Mouse (Mus musculus) thymus, postnatal 36 days (tissue): ENCODE results near the gene Obsl1.
A peak's percentile ranks its signal among the peaks of the same experiment; 100 is the strongest.

ENCODE experiments used
- DNase-seq, 2 experiments: peaks; one replicate each; pipeline ENCODE4 v3.0.0; 2022; ENCODE audit warnings: mixed read lengths in 2 of 2

Obsl1 gene

DNA sequence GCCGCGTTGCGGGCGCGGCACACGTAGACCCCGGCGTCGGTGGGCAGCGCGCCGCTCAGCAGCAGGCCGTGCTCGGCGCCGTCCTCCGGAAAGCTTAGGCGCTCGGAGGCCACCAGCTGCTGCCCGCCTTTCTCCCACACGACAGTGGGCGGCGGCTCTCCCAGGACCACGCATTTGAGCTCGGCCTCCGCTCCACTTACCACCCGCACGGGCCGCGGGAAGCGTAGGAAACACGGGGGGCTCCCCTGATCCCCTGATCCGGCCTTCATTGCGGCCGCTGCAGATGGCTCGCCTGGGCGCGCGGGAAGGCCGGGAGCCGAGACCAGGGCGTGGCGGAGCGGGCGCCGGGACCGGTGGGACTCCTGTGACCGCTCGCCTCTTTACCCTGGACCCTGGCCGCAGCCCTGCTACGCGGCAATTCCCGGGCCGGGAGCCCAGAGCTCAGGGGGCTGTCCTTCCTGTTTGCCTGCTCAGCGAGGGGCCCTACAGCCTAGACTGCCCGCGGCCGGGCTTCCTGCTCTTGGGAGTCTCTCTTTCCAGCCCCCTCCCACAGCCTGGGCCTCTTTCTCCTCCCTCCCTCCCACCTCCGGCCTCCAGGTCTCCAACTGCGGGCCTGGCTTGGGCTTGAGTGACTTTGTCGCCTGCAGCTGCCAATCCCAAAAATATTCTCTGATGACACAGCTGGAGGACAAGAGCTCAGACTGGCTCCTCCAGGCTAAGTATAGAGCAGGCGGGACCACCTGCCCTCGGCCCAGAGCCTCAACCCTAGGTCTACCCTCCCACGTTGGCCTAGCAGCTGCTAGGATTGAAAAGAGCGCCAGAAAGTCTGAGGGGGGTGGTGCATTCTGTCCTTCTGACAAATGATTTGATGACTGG, at the start of gene Obsl1:
Obsl1 (minus strand) TSS at position 497 of the 876 bp plus-strand sequence.
- peak; percentile 18 to 44 for DNase-seq

DNA sequence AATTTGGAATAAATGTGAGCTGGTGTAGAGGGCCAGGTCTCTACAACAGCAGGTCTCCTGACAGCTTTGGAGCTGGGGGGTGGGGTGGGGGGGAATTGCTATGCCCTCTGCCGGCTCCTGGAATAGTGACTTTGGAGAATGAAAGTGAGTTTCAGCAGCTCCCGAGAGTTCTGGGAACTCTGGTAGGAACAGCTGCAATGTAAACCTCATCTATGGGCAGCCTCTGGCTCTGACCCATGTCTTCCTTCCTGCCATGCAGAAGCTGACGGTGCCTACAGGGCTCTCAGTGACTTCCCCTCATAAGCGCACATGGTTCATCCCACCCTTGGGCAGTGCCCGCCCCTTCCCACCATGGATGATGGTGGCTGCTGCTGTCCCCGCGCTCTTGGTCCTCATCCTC, 49.4 kb upstream of the Obsl1 start:
- DNase-seq = no peak

DNA sequence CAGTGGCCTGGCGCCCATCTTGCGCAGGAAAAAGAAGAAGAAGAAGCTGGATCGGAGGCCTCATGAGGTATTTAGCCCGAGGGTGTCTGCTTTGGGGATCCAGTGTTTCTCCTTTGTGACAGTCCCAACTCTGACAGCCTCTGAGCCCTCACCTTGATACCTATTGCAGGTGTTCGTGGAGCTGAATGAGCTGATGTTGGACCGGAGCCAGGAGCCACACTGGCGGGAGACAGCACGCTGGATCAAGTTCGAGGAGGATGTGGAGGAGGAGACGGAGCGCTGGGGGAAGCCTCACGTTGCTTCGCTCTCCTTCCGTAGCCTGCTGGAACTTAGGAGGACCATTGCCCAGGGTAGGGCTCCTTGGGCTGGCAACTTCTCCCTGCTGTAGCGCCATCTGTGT, 44.3 kb upstream of the Obsl1 start:
- no peak for DNase-seq

DNA sequence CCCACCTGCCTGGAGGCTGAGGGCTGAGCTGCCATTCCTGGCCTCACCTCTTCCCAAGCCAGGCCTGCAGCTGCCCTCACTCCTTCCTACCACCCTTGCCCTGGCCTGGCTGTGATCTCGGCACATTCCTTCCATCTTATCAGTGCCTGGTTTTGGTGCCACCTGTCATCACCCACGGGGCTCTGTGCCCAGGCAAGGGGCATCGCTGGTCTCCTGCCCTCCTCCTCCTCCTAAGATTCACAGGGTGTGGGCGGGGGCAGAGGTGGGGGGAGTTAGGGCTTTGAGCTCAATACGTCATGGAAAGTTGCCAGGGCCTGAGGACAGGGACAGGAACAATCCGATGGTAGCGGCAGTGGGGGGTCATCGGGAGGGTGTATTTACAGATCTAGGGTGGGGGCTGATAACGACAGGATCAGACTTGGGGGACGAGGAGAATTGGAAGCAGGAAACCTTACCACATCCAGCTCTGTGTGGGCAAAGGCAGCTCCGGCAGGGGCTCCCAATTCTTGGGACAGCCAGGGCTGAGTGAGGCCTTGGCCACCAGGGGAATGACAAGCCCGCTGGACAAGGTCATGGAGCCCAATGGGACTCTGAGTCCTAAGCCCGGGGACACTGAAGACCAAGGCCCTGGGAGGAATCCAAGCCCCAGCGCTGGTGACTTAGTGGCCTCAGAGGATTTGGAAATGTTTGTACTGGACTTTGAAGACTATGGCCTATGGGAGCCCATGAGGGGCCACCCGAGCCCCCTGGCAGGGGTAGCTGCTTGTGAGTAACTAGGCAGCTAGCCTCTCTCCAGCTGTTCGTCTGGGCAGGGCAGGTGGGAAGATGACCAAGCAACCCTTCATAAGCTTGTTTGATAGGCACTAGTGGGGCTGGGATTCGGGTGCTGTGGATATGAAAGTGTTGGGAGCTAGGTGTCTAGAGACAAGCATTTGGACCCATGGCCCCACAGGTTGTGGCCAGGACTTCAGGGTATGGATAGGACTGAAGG, 43.3 kb upstream of the Obsl1 start:
- no peak for DNase-seq

DNA sequence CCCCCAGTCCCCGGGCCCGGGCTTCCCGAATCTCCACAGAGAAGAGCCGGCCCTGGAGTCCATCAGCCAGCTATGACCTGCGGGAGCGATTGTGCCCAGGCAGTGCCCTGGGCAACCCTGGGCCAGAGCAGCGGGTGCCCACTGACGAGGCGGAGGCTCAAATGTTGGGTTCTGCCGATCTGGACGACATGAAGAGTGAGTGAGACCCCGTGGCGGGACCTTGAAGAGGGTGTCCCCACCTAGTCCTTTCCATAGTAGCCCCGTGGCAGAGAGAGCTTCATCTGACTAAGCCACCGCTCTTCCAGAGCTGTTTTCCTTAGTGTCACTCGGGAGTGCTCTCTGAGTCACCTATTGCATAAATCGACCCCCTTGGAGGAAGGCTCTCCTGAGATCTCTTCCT, 42.6 kb upstream of the Obsl1 start:
- no peak for DNase-seq

DNA sequence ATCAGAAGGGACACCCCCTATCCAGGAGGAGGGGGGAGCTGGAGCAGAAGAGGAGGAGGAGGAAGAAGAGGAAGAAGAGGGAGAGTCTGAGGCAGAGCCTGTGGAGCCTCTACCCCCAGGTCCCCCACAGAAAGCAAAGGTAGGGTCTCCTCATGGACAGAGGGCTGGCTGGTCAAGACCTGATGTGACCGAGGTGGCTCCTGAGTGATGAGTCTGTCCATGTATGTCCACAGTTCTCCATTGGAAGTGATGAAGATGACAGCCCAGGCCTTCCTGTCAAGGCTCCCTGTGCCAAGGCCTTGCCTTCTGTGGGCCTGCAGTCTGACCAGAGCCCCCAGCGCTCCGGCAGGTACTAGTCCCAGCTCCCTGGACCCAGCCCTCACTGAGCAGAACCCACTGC, 41.8 kb upstream of the Obsl1 start:
- DNase-seq = no peak

DNA sequence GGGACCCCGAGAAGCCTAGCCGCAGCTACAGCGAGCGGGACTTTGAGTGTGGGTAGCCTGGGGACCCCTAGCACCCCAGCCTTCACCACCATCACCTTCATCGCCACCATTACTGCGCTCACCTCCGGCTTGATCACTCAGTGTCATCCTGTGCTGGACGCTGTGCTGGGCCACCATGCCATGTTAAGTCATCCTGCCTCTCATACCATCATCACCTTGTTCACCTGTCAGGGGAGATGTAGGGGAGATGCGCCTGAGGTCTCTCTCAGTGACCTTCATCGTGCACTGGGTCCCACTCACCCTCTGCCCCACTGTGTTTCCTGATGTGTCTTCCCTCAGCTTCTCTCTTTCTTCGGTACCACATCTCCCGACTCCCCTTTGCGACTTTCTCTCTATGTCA, 41.1 kb upstream of the Obsl1 start:
- DNase-seq = no peak

DNA sequence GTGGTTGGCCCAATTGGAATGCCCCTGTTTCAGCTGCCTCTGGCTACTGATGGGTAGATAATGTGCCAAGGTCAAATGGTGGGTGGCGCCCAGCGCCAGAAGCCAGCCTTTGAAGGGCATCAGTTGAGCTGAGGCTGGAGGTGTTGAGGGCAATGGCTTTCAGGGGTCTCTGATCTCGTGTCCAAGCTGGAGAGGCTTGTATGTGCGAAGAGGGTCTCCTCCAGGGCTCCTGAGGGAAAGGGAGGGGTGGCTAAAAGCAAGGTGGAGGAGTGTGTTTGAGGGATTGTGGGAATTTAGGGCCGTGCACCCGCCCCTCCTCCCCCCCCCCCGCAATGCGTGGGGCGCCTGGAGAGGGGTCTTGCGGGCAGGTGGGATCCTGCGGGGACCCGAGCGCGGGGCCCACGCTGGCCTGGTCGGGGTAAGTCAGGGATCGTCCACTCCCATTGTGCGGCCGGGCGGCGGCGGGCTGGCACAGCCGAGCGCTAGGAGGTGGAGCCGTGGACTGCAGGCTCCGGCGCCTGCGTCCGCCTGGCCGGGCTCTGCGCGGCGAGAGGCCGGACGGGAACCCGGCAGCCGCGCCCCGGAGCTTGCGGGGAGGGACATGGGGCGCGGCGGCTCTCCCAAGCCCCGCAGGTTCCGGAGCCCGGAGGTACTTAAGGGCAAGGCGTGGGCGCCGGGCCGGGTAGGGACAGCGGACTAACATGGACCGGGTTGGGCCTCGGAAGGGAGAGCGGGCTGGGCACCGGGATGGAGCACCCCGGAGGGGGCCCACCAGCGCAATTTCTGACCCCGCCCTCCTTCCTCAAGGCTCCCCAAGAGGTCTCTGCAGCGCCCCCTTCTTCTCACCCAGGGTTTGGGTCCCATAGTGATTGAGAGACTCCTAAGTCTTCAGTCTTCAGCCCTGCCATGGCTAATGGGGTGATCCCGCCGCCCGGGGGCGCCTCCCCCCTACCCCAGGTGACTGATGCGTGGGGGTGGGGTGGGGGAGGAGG, 40.0 kb upstream of the Obsl1 start, which contains the start of gene Slc4a3:
Slc4a3 (plus strand) TSS at position 302 of the 992 bp plus-strand sequence.
- peak in 1 of 2 experiments; percentile 14 for DNase-seq

DNA sequence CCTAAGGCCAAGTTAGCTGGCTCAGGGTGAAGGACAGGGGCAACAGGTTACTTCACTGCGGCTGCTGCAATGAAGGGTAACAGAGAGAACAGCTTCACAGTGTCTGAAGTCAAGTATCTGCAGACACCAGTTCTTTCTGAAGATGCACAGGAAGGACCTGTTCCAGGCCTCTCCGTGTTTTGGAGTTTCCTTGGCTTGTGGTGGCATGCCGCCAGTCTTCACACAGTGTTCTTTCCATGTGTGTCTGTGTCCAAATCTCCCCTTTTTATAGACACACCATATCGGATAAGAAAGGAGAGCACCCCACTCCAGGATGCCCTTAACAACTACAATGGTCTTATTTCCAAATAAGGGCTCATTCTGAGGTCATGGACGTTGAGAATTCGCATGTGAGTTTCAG, 38.1 kb upstream of the Obsl1 start:
- DNase-seq = no peak

DNA sequence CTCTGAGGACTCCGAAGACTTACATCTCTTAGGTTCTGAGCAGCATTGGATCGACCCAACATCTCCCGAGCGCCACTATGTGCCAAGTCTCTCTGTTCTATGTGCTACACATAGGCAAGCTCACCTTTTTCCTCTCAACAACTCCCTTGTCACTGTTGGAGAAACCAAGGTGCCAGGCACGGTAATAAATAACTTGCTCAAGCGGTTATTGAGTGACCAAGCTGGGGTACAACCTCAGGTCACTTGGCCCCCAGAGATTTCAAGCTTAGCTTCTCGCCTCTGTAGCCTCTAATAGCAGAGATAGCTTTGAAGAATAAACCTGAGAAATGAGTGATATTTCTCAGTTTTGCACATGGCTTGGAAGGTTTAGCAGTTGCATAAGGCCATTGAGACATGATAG, 35.2 kb upstream of the Obsl1 start:
- no peak for DNase-seq

DNA sequence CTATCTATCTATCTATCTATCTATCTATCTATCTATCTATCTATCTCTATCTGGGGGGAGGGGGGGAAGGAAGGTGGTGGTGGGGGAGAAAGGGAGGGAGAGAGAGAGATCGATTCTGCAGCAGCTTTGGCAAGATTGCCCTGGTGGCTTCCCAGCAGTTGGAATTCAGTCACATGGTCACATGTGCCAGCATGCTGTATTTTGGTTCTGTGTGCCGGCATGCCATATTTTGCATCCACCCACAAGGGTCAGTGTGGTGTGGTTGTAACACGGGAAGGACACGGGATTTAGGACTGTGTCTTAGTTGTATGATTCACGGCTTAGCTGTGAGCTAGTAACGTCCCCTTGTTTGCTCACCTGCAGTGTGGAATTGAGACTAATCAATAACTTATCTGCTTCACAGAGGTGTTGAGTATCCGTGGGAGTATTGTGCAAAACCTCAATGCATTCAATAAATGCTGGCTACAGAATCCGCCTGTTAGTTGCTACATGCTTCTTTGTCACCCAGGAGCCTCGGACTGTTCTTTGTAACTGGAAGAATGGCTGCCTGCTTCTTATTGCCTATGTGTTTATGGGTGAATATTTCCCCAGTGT, 32.4 kb upstream of the Obsl1 start:
- no peak for DNase-seq

DNA sequence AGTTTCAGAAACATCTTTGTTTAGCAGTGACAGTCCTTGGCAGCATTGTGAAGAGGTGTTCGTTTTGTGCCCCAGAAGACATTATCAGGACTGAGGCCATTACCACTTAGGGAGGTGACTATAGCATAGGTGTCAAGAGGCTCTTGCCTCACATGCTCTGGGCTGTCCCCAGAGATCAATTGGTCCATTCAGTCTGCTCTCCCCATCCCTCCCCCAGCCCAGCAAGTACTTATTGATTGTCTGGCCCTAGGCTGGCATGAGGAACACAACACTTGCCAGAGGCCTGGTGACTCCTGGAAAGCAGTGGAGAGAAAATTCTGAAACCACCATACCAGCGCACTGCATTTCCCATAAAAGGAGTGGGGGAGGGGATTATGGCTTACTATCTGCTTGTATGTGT, 31.3 kb upstream of the Obsl1 start:
- no peak for DNase-seq

DNA sequence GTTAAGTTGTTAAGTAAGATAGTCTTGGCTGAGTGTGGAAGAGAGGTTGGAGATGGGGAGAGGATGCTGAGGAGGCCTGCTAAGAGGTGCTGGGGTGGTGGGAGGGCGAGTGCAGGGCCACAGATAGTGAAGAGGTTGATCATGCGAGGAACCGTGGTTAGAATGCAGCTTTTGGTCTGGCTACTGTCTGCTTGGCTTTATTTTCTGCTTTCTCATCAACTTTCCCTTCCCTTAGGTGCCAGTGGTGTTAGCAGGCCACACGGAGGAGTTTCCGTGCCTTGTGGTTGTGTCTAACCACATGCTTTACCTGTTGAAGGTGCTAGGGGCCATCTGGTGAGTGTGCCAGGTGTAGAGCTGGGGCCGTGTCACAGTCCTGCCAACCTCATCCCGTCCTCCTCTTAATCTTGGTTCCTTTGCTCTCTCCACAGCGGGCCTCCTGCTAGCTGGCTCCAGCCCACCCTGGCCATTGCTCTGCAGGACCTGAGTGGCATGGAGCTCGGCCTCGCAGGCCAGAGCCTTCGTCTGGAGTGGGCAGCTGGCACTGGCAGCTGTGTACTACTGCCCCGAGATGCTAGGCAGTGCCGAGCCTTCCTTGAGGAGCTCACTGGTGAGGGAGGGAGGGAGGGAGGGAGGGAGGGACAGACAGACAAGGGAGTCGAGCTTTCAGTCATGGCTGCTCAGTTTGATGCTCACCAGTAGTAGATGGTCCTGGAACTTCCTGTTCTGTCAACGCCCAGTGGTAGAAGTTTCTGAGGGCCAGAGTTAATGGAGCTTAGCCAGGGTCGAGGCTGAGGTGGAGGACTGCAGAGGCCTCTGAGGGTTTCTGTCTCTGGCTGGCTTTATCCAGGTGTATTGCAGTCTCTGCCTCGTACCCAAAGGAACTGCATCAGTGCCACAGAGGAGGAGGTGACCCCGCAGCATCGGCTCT, 27.3 kb upstream of the Obsl1 start:
- DNase-seq = no peak

DNA sequence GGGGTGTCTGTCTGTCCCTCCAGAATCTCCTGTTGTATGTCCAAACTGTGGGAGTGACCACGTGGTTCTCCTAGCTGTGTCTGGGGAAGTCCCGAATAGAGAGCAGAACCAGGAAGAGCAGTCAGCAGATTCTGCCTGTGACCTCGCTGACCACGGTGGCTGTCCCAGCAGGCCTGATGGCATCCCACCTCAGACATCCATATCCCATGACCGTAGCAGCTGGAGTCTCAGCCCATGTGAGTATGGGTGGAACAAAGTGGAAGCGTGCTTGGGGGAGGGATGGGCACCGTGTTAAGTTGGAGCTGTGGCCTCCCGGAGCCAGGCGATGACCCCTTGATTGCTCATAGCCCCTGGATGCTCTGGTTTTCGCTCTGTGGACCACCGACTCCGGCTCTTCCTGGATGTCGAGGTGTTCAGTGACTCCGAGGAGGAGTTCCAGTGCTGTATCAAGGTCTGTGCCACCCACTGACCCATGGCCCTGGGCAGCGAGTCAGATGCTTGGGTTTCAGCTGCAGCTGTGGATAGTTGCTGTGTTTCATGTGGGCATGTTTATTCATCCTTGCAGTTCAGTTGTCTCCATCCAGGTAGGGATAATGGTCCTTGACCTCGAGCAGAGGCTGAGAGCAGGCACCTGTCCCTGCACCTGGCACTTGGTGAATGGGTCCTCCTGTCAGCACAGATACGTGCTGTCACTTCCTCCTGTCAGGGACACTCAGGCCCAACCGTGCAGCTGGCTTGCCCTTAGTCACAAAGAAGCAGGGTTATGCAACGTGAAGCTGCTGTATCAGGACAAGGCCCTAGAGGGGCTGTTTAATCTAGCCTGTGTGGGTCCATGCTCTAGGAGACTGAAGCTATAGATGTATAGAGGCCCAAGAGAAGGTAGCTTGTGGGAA, 26.3 kb upstream of the Obsl1 start:
- DNase-seq = no peak

DNA sequence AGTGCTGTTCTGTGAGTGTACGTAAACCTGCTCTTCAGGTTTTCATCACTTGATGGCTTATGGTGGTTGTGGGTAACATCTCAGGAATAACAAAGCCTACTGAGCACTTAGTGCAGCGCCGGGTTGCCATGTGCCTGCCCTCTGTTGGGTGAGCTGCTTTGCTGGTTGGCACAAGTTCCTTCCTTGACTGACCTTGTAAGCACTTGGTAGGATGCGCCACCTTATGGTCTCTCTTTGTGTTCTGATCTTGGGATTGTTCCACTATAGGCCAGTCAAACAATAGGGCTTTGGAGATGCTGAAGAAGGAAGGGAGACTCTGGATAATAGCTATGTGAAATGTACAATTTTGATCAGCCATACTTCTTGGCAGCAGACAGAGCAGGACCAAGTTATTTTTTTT, 24.3 kb upstream of the Obsl1 start:
- DNase-seq = no peak

DNA sequence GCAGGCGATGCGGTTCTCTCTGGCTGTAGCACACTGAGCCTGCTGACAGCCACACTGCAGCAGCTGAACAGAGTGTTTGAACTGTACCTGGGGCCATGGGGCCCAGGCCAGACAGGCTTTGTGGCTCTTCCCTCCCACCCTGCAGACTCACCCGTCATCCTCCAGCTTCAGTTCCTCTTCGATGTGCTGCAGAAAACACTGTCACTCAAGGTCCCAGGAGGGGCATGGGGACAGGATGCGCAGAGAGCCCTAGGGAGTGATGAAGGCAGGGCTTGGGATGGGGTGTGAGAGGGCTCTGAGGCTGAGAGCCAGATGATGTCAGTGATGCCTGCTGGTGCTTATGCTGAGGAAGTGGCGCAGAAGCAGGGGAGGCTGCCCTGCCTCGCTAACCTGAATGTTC, 18.4 kb upstream of the Obsl1 start:
- DNase-seq = no peak

DNA sequence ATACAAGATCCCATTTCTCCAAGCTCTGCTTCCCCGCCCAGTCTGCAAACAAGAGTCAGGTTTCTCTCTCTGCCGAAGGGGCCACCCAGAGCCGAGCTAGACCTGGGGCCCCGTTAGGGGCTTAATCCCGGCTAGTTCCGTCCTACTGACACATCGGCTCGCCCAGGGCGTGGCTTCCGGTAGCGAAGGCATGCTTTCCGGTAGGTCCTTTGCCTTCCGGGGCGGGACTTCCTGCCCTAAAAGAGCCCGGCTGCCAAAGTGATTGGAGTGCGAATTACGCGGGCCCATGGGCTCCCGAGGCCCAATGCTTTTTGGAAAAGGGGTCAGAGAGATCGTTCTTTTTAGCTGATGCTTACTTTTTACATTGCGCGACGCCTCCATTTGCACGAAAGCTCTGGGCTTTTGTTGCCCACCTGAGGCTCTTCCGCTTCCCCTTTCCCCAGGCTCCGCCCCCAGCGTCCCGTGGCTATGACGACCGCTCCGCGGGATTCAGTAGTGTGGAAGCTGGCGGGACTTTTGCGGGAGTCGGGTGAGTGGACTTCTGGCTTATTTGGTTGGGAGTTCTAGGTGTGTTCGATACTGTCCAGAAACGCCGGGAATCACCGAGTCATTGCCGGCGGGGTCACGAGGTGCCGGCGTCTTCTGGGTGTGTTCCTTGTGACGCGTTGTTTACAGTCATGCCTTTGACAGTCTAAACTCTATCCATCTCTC, 15.2 kb upstream of the Obsl1 start, which contains the start of gene Stk11ip:
Stk11ip (plus strand) TSS at position 209 of the 711 bp plus-strand sequence.
- peak; percentile 89 to 90 for DNase-seq

DNA sequence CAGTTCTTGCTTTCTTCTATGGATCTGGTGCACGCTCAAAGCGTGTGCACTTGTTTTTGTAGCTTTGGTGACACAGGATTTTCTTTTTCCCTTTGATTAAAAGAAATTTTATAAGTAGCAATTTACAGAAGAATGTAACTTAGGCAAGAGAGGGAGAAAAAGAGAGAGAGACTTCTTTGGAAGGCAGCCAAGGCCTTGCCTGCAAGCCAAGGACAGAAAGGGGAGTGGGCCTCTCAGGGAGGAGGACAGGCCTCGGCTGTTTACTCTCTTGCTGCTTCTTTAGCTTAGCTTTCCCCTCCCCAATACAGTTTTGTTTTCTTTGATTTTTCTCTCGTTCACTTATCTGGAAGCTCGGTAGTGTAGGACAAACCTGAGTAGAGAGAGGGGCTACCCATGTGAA, 13.3 kb upstream of the Obsl1 start:
- DNase-seq = no peak

DNA sequence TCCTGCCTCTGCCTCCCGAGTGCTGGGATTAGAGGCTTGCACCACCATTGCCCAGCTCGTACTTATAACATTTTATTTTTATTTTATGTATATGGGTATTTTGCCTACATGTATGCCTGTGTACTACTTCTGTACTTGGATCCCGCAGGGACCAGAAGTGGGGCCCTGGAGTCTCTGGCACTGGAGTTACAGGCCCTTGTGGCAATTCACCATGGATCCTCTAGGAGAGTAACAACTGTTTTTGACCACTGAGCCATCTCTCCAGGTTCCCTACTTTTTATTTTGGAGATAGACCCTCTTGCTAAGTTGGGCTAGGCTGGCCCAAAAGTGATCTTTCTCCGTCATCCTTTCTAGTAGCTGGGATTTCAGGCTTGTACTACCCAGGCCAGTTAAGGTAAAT, 12.2 kb upstream of the Obsl1 start:
- no peak for DNase-seq
